Mouse (Mus musculus) cerebellum, adult 2 months (tissue): ENCODE results near the gene Mad1l1.

Experiments
- CTCF ChIP-seq: fragments of 200-500 bp; IDR thresholded peaks from 2 replicates; pipeline ENCODE4 v1.5.1; 2011; ENCODE audit warnings: low read depth, mild to moderate bottlenecking, control low read depth, low read length, moderate library complexity, borderline replicate concordance; ENCODE audit not compliant: insufficient read depth
- POLR2A ChIP-seq: fragments of 200-500 bp; IDR thresholded peaks from 2 replicates; pipeline ENCODE4 v1.6.1; 2011; ENCODE audit warnings: low read length, control low read depth, borderline replicate concordance; ENCODE audit not compliant: insufficient read depth

DNA sequence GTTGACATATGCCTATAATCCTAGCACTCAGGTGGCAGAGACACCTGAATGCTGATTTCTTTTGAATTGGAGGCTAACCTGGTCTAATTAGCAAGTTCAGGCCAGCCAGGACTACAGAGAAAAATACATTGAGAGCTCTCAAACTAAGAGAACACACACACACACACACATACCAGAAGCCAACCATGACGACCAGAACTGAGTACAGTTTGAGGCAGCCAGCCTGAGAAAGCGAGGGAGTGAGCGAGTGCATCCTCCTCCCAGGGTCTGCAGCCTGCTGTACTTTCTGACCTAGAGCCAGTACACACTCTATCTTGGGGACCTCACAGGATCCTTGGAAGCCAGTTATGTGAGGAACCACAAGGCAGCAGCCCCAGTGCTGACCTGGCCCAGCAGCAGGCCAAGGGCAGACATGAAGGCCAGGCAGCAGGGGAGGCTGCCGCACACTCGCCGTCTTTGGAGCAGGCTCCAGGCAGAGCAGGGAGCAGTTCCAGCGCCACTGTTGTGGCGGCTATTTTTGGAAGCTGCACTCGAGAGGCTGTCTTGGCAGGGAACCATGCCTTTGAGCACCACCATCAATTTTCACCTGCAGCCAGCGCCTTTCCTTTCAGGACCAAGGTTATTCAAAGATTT is 143.2 kb downstream of the Mad1l1 start:
- TF ChIP-seq CTCF (no peak), POLR2A (no peak)
